Mouse (Mus musculus): ENCODE measurements around the gene Dmgdh. TPM values are rescaled to one million over a fixed set of nuclear protein-coding genes. Genes with fewer than 3 reads are reported as not detected.

Dmgdh gene
- polyA plus RNA-seq, 1 experiment from 2014 or later = 0.07 TPM

- Histone ChIP-seq H3K36me3 (ENCODE audit: control insufficient read depth, insufficient read depth, low read length) (no peaks in the 10 kb centered on the region), H3K27ac (replicated peaks; ENCODE audit: low read depth, low read length) (no peak overlapping the region), H3K27me3 (replicated peaks; ENCODE audit: control insufficient read depth, insufficient read depth, low read length) (no peaks in the 10 kb centered on the region), H3K4me2 (ENCODE audit: low read depth, low read length) (no peak overlapping the region), H3K9ac (ENCODE audit: low read depth, low read length) (no peak overlapping the region), H3K4me3 (ENCODE audit: low read depth, low read length) (no peak overlapping the region), H3K4me1 (ENCODE audit: control insufficient read depth, insufficient read depth, low read length) (no peaks in the 10 kb centered on the region), H3K9me3 (ENCODE audit: control insufficient read depth, low read length) (0 out of 2 replicates have a peak, but pooled peaks cover 3% of the 10 kb centered on the region)
- DNase-seq (ENCODE audit: low spot score) (no peak), ATAC-seq (ENCODE audit: low read depth) (no peak)
- WGBS = 96% methylated on average over 3 of the region's 3 CpGs
Measured at GRCm38 (mm10) chr13:93689566-93689965, 15.3 kb downstream of the Dmgdh start.

- no peak overlapping the region for H3K4me2 ChIP-seq (ENCODE audit: low read depth, low read length)
- ATAC-seq (ENCODE audit: low read depth) = no peak
- no peak overlapping the region for H3K4me3 ChIP-seq (ENCODE audit: low read depth, low read length)
- 96% methylated on average over 1 of the region's 1 CpGs for WGBS
- H3K9me3 ChIP-seq (ENCODE audit: control insufficient read depth, low read length) = 0 out of 2 replicates have a peak, but pooled peaks cover 3% of the 10 kb centered on the region
- no peak overlapping the region for H3K9ac ChIP-seq (ENCODE audit: low read depth, low read length)
- no peak overlapping the region for H3K27ac ChIP-seq (replicated peaks; ENCODE audit: low read depth, low read length)
- H3K4me1 ChIP-seq (ENCODE audit: control insufficient read depth, insufficient read depth, low read length) = no peaks in the 10 kb centered on the region
- H3K36me3 ChIP-seq (ENCODE audit: control insufficient read depth, insufficient read depth, low read length) = no peaks in the 10 kb centered on the region
- no peak for DNase-seq (ENCODE audit: low spot score)
- no peaks in the 10 kb centered on the region for H3K27me3 ChIP-seq (replicated peaks; ENCODE audit: control insufficient read depth, insufficient read depth, low read length)
Measured at GRCm38 (mm10) chr13:93690821-93691220, 16.6 kb downstream of the Dmgdh start.

- H3K9ac ChIP-seq (ENCODE audit: low read depth, low read length) = no peak overlapping the region
- H3K36me3 ChIP-seq (ENCODE audit: control insufficient read depth, insufficient read depth, low read length) = no peaks in the 10 kb centered on the region
- DNase-seq (ENCODE audit: low spot score) (no peak), ATAC-seq (ENCODE audit: low read depth) (no peak)
- H3K4me3 ChIP-seq (ENCODE audit: low read depth, low read length) = no peak overlapping the region
- no peak overlapping the region for H3K4me2 ChIP-seq (ENCODE audit: low read depth, low read length)
- H3K27ac ChIP-seq (replicated peaks; ENCODE audit: low read depth, low read length) = no peak overlapping the region
- H3K4me1 ChIP-seq (ENCODE audit: control insufficient read depth, insufficient read depth, low read length) = no peaks in the 10 kb centered on the region
- 81% methylated on average over 6 of the region's 6 CpGs for WGBS
- 0 out of 2 replicates have a peak, but pooled peaks cover 3% of the 10 kb centered on the region for H3K9me3 ChIP-seq (ENCODE audit: control insufficient read depth, low read length)
- no peaks in the 10 kb centered on the region for H3K27me3 ChIP-seq (replicated peaks; ENCODE audit: control insufficient read depth, insufficient read depth, low read length)
Measured at GRCm38 (mm10) chr13:93698866-93699265, 24.6 kb downstream of the Dmgdh start.

DNA sequence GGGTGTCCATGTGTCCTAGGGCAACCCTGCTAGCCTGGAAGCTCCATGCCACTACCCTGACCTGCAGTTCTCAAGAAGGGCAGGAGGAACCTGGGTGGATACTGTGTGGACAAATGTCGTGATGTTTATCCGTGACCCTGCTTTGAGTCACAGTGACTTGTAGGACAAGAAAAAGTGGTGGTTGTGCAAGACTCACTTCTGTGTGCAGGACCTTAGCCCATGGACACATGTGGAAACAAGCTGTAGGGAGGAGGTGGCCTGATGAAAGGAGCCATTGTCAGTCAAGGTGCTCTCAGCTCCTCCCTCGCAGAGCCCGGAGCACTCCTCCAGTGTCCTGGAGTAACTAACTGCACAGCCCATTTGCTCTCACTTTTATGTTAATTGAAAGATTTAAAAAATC is 31.5 kb downstream of the Dmgdh start:
- ATAC-seq (ENCODE audit: low read depth) (no peak), DNase-seq (ENCODE audit: low spot score) (no peak)
- no peaks in the 10 kb centered on the region for H3K36me3 ChIP-seq (ENCODE audit: control insufficient read depth, insufficient read depth, low read length)
- H3K4me3 ChIP-seq (ENCODE audit: low read depth, low read length) = no peak overlapping the region
- H3K4me1 ChIP-seq (ENCODE audit: control insufficient read depth, insufficient read depth, low read length) = no peaks in the 10 kb centered on the region
- no peaks in the 10 kb centered on the region for H3K27me3 ChIP-seq (replicated peaks; ENCODE audit: control insufficient read depth, insufficient read depth, low read length)
- no peak overlapping the region for H3K27ac ChIP-seq (replicated peaks; ENCODE audit: low read depth, low read length)
- 59% methylated on average over 4 of the region's 4 CpGs for WGBS
- no peak overlapping the region for H3K9ac ChIP-seq (ENCODE audit: low read depth, low read length)
- no peak overlapping the region for H3K4me2 ChIP-seq (ENCODE audit: low read depth, low read length)
- H3K9me3 ChIP-seq (ENCODE audit: control insufficient read depth, low read length) = no peaks in the 10 kb centered on the region

DNA sequence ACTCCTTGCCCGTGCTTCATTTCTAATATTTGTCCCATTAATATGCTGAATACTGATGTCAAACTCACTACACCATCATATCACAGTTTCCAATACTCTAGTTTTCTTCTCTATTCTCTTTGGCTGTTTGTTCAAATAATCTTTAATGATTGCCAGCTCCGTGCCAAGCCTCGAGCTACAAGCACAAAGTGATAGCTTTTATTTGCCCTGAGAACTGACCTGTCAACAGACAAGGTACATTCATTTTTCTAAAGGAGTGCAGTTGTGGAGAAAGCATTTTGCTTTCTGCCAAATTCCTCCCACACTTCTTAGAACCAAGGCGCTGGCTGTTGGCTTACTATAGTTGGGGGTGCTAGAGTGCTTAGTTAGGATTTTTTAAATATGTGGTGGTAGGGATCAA is 33.0 kb downstream of the Dmgdh start:
- Histone ChIP-seq H3K4me1 (ENCODE audit: control insufficient read depth, insufficient read depth, low read length) (no peaks in the 10 kb centered on the region), H3K4me3 (ENCODE audit: low read depth, low read length) (no peak overlapping the region), H3K9ac (ENCODE audit: low read depth, low read length) (no peak overlapping the region), H3K27ac (replicated peaks; ENCODE audit: low read depth, low read length) (no peak overlapping the region), H3K27me3 (replicated peaks; ENCODE audit: control insufficient read depth, insufficient read depth, low read length) (no peaks in the 10 kb centered on the region), H3K4me2 (ENCODE audit: low read depth, low read length) (no peak overlapping the region), H3K36me3 (ENCODE audit: control insufficient read depth, insufficient read depth, low read length) (no peaks in the 10 kb centered on the region), H3K9me3 (ENCODE audit: control insufficient read depth, low read length) (no peaks in the 10 kb centered on the region)
- DNase-seq (ENCODE audit: low spot score) = no peak
- no peak for ATAC-seq (ENCODE audit: low read depth)
- WGBS = 82% methylated on average over 4 of the region's 4 CpGs

DNA sequence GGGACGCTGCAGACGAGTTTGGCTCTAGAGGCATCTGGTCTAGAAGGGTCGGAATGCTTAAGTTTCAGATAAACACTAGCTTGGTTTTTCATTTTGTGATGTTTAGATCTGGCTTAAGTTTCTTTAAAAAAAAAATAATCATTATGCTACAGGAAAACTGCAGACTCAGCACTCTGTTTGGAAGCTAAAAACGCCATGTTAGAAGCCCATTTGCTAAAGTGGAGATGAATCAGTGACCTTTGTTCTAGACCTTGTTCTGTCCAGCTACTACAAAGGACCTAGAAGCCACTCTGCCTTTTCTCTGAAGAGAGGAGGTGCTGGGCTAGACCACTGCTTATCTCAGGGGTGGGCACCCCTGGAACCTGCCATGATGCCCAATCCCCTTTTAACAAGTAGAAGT is 36.1 kb downstream of the Dmgdh start:
- H3K4me1 ChIP-seq (ENCODE audit: control insufficient read depth, insufficient read depth, low read length) = no peaks in the 10 kb centered on the region
- no peak overlapping the region for H3K4me3 ChIP-seq (ENCODE audit: low read depth, low read length)
- H3K4me2 ChIP-seq (ENCODE audit: low read depth, low read length) = no peak overlapping the region
- no peaks in the 10 kb centered on the region for H3K9me3 ChIP-seq (ENCODE audit: control insufficient read depth, low read length)
- DNase-seq (ENCODE audit: low spot score) (no peak), ATAC-seq (ENCODE audit: low read depth) (no peak)
- H3K27ac ChIP-seq (replicated peaks; ENCODE audit: low read depth, low read length) = no peak overlapping the region
- no peaks in the 10 kb centered on the region for H3K27me3 ChIP-seq (replicated peaks; ENCODE audit: control insufficient read depth, insufficient read depth, low read length)
- 87% methylated on average over 4 of the region's 4 CpGs for WGBS
- H3K9ac ChIP-seq (ENCODE audit: low read depth, low read length) = no peak overlapping the region
- no peaks in the 10 kb centered on the region for H3K36me3 ChIP-seq (ENCODE audit: control insufficient read depth, insufficient read depth, low read length)

- Histone ChIP-seq H3K4me2 (ENCODE audit: low read depth, low read length) (no peak overlapping the region), H3K36me3 (ENCODE audit: control insufficient read depth, insufficient read depth, low read length) (no peaks in the 10 kb centered on the region), H3K4me1 (ENCODE audit: control insufficient read depth, insufficient read depth, low read length) (no peaks in the 10 kb centered on the region), H3K27me3 (replicated peaks; ENCODE audit: control insufficient read depth, insufficient read depth, low read length) (no peaks in the 10 kb centered on the region), H3K9ac (ENCODE audit: low read depth, low read length) (no peak overlapping the region), H3K9me3 (ENCODE audit: control insufficient read depth, low read length) (no peaks in the 10 kb centered on the region), H3K4me3 (ENCODE audit: low read depth, low read length) (no peak overlapping the region), H3K27ac (replicated peaks; ENCODE audit: low read depth, low read length) (no peak overlapping the region)
- DNase-seq (ENCODE audit: low spot score) (no peak), ATAC-seq (ENCODE audit: low read depth) (no peak)
- WGBS = 94% methylated on average over 4 of the region's 4 CpGs
Measured at GRCm38 (mm10) chr13:93711226-93711625, 37.0 kb downstream of the Dmgdh start.

- H3K36me3 ChIP-seq (ENCODE audit: control insufficient read depth, insufficient read depth, low read length) = no peaks in the 10 kb centered on the region
Measured at GRCm38 (mm10) chr13:93712362-93712761, 38.1 kb downstream of the Dmgdh start.

GRCm38 (mm10) chr13:93713826-93714225 is 39.6 kb downstream of the Dmgdh start:
- WGBS = 85% methylated on average over 3 of the region's 3 CpGs
- Histone ChIP-seq H3K27me3 (replicated peaks; ENCODE audit: control insufficient read depth, insufficient read depth, low read length) (no peaks in the 10 kb centered on the region), H3K4me2 (ENCODE audit: low read depth, low read length) (no peak overlapping the region), H3K9ac (ENCODE audit: low read depth, low read length) (no peak overlapping the region), H3K9me3 (ENCODE audit: control insufficient read depth, low read length) (no peaks in the 10 kb centered on the region), H3K27ac (replicated peaks; ENCODE audit: low read depth, low read length) (no peak overlapping the region), H3K36me3 (ENCODE audit: control insufficient read depth, insufficient read depth, low read length) (no peaks in the 10 kb centered on the region), H3K4me3 (ENCODE audit: low read depth, low read length) (no peak overlapping the region), H3K4me1 (ENCODE audit: control insufficient read depth, insufficient read depth, low read length) (no peaks in the 10 kb centered on the region)
- DNase-seq (ENCODE audit: low spot score) = no peak
- no peak for ATAC-seq (ENCODE audit: low read depth)

More at GRCm38 (mm10) chr13:93712362-93712761, 38.1 kb downstream of the Dmgdh start:
- ATAC-seq (ENCODE audit: low read depth) = no peak
- Histone ChIP-seq H3K9ac (ENCODE audit: low read depth, low read length) (no peak overlapping the region), H3K27me3 (replicated peaks; ENCODE audit: control insufficient read depth, insufficient read depth, low read length) (no peaks in the 10 kb centered on the region), H3K27ac (replicated peaks; ENCODE audit: low read depth, low read length) (no peak overlapping the region), H3K9me3 (ENCODE audit: control insufficient read depth, low read length) (no peaks in the 10 kb centered on the region), H3K4me3 (ENCODE audit: low read depth, low read length) (no peak overlapping the region), H3K4me2 (ENCODE audit: low read depth, low read length) (no peak overlapping the region), H3K4me1 (ENCODE audit: control insufficient read depth, insufficient read depth, low read length) (no peaks in the 10 kb centered on the region)
- 94% methylated on average over 4 of the region's 4 CpGs for WGBS
- no peak for DNase-seq (ENCODE audit: low spot score)
